Mouse (Mus musculus) lung, adult 2 months (tissue): Measurements from ENCODE around the gene Rhox4c. TPM values are rescaled to one million over a fixed set of nuclear protein-coding genes. Genes with fewer than 3 reads are reported as not detected.
"Not testable (repeated sequence)": the region's sequence is repeated elsewhere in the genome, so short reads cannot be mapped to it uniquely, and the experiment has no call there.

Experiments used
- DNase-seq: peaks from one replicate; pipeline ENCODE4 v3.0.0; 2022
- H3K4me1 ChIP-seq: fragments of 200-500 bp; 2 replicates; pipeline ENCODE4 v1.6.1; 2011; ENCODE audit warnings: low read length; ENCODE audit not compliant: control insufficient read depth, insufficient read depth
- H3K4me3 ChIP-seq: fragments of 200-500 bp; replicated peaks from 2 replicates; pipeline ENCODE3; 2011; ENCODE audit warnings: low read depth, mild to moderate bottlenecking, control low read depth, low read length; ENCODE audit errors: extremely low read depth
- WGBS: fragments of 180-500 bp; shearing (Covaris S2); methylation state at CpG from one replicate; pipeline ENCODE4 v1.1.7; 2018; 5-methylcytosine and 5-hydroxymethylcytosine counted together
- polyA plus RNA-seq: library from polyadenylated mRNA; depleted of rRNA; stranded (reverse); fragments of >200 nt; gene quantifications from 2 replicates; pipeline ENCODE4 v1.2.3, GENCODE M21; 2012; rRNA removed

Gene Rhox4c
- not detected in 2 replicates for polyA plus RNA-seq

DNA sequence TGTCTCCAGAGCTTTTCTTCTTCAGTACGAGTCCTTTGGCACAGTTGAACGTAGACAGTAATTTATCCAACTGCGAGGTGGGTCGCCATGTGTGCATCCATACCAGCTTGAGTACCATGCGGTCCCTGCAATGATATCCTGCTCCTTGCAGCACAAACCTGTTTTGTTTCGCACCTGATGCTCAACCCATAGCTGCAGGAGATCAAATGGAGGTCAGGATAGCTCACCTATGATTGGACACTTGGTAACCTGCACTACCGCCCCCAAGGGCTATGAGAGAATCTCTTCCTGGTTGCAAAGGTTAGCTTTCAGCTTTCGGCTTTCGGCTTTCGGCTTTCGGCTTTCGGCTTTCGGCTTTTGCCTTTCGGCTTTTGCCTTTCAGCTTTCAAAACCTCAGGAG is at the start of gene Rhox4c:
TSS of gene Rhox4c (plus strand) at position 301 of the 400 bp plus-strand sequence.
- H3K4me1 ChIP-seq, H3K4me3 ChIP-seq, DNase-seq: not testable (repeated sequence)
- 91% methylated on average over 14 of the region's 14 CpGs for WGBS

DNA sequence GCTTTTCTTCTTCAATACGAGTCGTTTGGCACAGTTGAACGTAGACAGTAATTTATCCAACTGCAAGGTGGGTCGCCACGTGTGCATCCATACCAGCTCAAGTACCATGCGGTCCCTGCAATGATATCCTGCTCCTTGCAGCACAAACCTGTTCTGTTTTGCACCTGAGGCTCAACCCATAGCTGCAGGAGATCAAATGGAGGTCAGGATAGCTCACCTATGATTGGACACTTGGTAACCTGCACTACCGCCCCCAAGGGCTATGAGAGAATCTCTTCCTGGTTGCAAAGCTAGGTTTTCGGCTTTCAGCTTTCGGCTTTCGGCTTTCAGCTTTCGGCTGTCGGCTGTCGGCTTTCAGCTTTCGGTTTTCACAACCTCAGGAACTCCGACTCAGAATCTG is 47.9 kb upstream of the Rhox4c start, which contains the start of gene Rhox4b:
TSS of gene Rhox4b (plus strand) at position 301 of the 400 bp plus-strand sequence.
- WGBS = 89% methylated on average over 15 of the region's 15 CpGs

GRCm38 (mm10) chrX:37453380-37453779 is 26.8 kb upstream of the Rhox4c start, which contains the start of gene Rhox2c:
Gene Rhox2c (plus strand): TSS chrX:37453680.
- H3K4me3 ChIP-seq, H3K4me1 ChIP-seq, DNase-seq: not testable (repeated sequence)
- WGBS = 90% methylated on average over 8 of the region's 10 CpGs

More for the DNA sequence above, 47.9 kb upstream of the Rhox4c start, which contains the start of gene Rhox4b:
- not testable (repeated sequence) for H3K4me3 ChIP-seq, DNase-seq, H3K4me1 ChIP-seq

GRCm38 (mm10) chrX:37458285-37458684 is 21.9 kb upstream of the Rhox4c start, which contains the start of gene Rhox3c:
Gene Rhox3c (plus strand): TSS chrX:37458585.
- not testable (repeated sequence) for H3K4me3 ChIP-seq, H3K4me1 ChIP-seq, DNase-seq
- 87% methylated on average over 3 of the region's 4 CpGs for WGBS

GRCm38 (mm10) chrX:37514059-37514458 is 33.9 kb downstream of the Rhox4c start, which contains the start of gene Rhox4d:
Gene Rhox4d (plus strand): TSS chrX:37514359.
- not testable (repeated sequence) for DNase-seq, H3K4me3 ChIP-seq, H3K4me1 ChIP-seq
- WGBS = 92% methylated on average over 17 of the region's 18 CpGs

DNA sequence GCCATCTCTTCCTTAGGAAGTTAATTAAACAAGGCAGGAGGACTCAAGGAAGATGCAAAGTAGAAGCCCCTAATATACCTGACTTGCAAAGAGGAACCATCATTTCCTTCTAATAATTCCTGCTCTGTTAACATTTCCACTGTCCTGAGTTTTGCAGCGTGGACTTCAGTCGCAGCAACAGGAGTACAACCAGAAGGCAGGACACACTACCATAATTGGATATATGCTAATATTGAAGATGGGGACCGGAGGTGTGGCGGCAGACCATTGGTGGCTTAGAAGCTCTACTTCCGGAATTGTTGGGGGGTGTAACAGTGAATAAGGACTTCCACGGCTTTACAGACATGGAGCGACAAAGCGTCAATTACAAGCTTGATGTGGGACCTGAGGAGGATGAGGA is 50.0 kb downstream of the Rhox4c start, which contains the start of gene Rhox2e:
TSS of gene Rhox2e (plus strand) at position 301 of the 400 bp plus-strand sequence.
- not testable (repeated sequence) for H3K4me3 ChIP-seq, DNase-seq, H3K4me1 ChIP-seq
- WGBS = 95% methylated on average over 3 of the region's 8 CpGs

Other genes starting within 250 kb of the Rhox4c start
- gene Rhox2a, start 235.4 kb upstream of the Rhox4c start, polyA plus RNA-seq = not detected in 2 replicates
- not detected in 2 replicates for gene Rhox3a, start 230.4 kb upstream of the Rhox4c start, polyA plus RNA-seq
- gene Rhox4a, start 215.0 kb upstream of the Rhox4c start, polyA plus RNA-seq = not detected in 2 replicates
- gene Rhox3a2, start 100.3 kb upstream of the Rhox4c start, polyA plus RNA-seq = not detected in 2 replicates
- gene Rhox4a2, start 89.5 kb upstream of the Rhox4c start, polyA plus RNA-seq = not detected in 2 replicates
- gene Rhox2b, start 68.3 kb upstream of the Rhox4c start, polyA plus RNA-seq = not detected in 2 replicates
- gene Rhox4b, start 47.8 kb upstream of the Rhox4c start, polyA plus RNA-seq = not detected in 2 replicates
- not detected in 2 replicates for gene Rhox2c, start 26.7 kb upstream of the Rhox4c start, polyA plus RNA-seq
- not detected in 2 replicates for gene Rhox3c, start 21.8 kb upstream of the Rhox4c start, polyA plus RNA-seq
- gene Rhox2d, start 13.1 kb downstream of the Rhox4c start, polyA plus RNA-seq = not detected in 2 replicates
- gene Rhox4d, start 34.0 kb downstream of the Rhox4c start, polyA plus RNA-seq = not detected in 2 replicates
- not detected in 2 replicates for gene Rhox2e, start 50.1 kb downstream of the Rhox4c start, polyA plus RNA-seq
- gene Rhox3e, start 61.7 kb downstream of the Rhox4c start, polyA plus RNA-seq = not detected in 2 replicates
- gene Rhox4e, start 77.1 kb downstream of the Rhox4c start, polyA plus RNA-seq = not detected in 2 replicates
- gene Rhox2f, start 91.1 kb downstream of the Rhox4c start, polyA plus RNA-seq = not detected in 2 replicates
- gene Rhox3f, start 100.7 kb downstream of the Rhox4c start, polyA plus RNA-seq = not detected in 2 replicates
- gene Rhox4f, start 127.4 kb downstream of the Rhox4c start, polyA plus RNA-seq = not detected in 2 replicates
- gene Rhox3g, start 148.3 kb downstream of the Rhox4c start, polyA plus RNA-seq = not detected in 2 replicates
- gene Rhox2g, start 163.1 kb downstream of the Rhox4c start, polyA plus RNA-seq = not detected in 2 replicates
- not detected in 2 replicates for gene Rhox4g, start 171.0 kb downstream of the Rhox4c start, polyA plus RNA-seq
- gene Rhox3h, start 188.4 kb downstream of the Rhox4c start, polyA plus RNA-seq = not detected in 2 replicates
- not detected in 2 replicates for gene Rhox2h, start 192.9 kb downstream of the Rhox4c start, polyA plus RNA-seq